Mouse (Mus musculus): Measurements from ENCODE around the gene Trip4.
A peak's percentile ranks its signal among the peaks of the same experiment; 100 is the strongest.

The Trip4 gene

GRCm38 (mm10) chr9:65833640-65834039 lies 75.0 kb downstream of the Trip4 start:
- no peak for DNase-seq

- DNase-seq: no peak
These were observed 75.4 kb downstream of the Trip4 start for GRCm38 (mm10) chr9:65833230-65833629.

- no peak for DNase-seq
These were observed 76.6 kb downstream of the Trip4 start for GRCm38 (mm10) chr9:65832041-65832440.

- no peak for DNase-seq
These were observed 77.4 kb downstream of the Trip4 start for GRCm38 (mm10) chr9:65831164-65831563.

- no peak for DNase-seq
These were observed 78.3 kb downstream of the Trip4 start for GRCm38 (mm10) chr9:65830255-65830654.

GRCm38 (mm10) chr9:65829410-65829809 lies 79.2 kb downstream of the Trip4 start:
- peak in 1 of 2 experiments; percentile 72 for DNase-seq

GRCm38 (mm10) chr9:65828511-65828910 lies 80.1 kb downstream of the Trip4 start:
- no peak for DNase-seq

GRCm38 (mm10) chr9:65828016-65828403 lies 80.6 kb downstream of the Trip4 start:
- no peak for DNase-seq

- DNase-seq: peak; percentile 91 to 94
These were observed 81.1 kb downstream of the Trip4 start, which contains the start of gene Zfp609 for GRCm38 (mm10) chr9:65827344-65828015. Gene Zfp609, minus strand, starts transcription at chr9:65827564.

GRCm38 (mm10) chr9:65826588-65827343 lies 81.8 kb downstream of the Trip4 start:
- DNase-seq: peak; percentile 46 to 48

GRCm38 (mm10) chr9:65826226-65826587 lies 82.4 kb downstream of the Trip4 start:
- DNase-seq: no peak

GRCm38 (mm10) chr9:65823716-65824462 lies 84.7 kb downstream of the Trip4 start:
- DNase-seq: no peak

- no peak for DNase-seq
These were observed 86.6 kb downstream of the Trip4 start for GRCm38 (mm10) chr9:65822011-65822410.

- no peak for DNase-seq
These were observed 88.3 kb downstream of the Trip4 start for GRCm38 (mm10) chr9:65820301-65820700.

GRCm38 (mm10) chr9:65818402-65818801 lies 90.2 kb downstream of the Trip4 start:
- no peak for DNase-seq

GRCm38 (mm10) chr9:65812841-65813240 lies 95.8 kb downstream of the Trip4 start:
- DNase-seq: no peak

GRCm38 (mm10) chr9:65811784-65812183 lies 96.8 kb downstream of the Trip4 start:
- DNase-seq: no peak

GRCm38 (mm10) chr9:65807818-65808217 lies 100.8 kb downstream of the Trip4 start:
- DNase-seq: no peak

GRCm38 (mm10) chr9:65807251-65807650 lies 101.3 kb downstream of the Trip4 start:
- no peak for DNase-seq

- no peak for DNase-seq
These were observed 108.8 kb downstream of the Trip4 start for GRCm38 (mm10) chr9:65799770-65800169.

GRCm38 (mm10) chr9:65795651-65796050 lies 112.9 kb downstream of the Trip4 start:
- no peak for DNase-seq

- DNase-seq: no peak
These were observed 114.3 kb downstream of the Trip4 start for GRCm38 (mm10) chr9:65794313-65794712.

- DNase-seq: no peak
These were observed 115.1 kb downstream of the Trip4 start for GRCm38 (mm10) chr9:65793506-65793905.

- DNase-seq: no peak
These were observed 115.5 kb downstream of the Trip4 start for GRCm38 (mm10) chr9:65793086-65793485.
